Mouse (Mus musculus) heart, embryonic 14.5 days (tissue): Measurements from ENCODE around the gene Sh3glb1. TPM values are rescaled to one million over a fixed set of nuclear protein-coding genes. Genes with fewer than 3 reads are reported as not detected.

Source experiments
- ATAC-seq: fragments of 200-750 bp; cut with Nextera tagmentation; 2 replicates; pipeline ENCODE4 v1.8.0; 2017; ENCODE audit warnings: low read depth, moderate TSS enrichment; ENCODE audit not compliant: insufficient number of reproducible peaks, insufficient read depth, low FRiP score
- H3K27ac ChIP-seq, 2 experiments: fragments of 200-500 bp in 1 of 2; fragments of 300-500 bp in 1 of 2; sonication (generic) in 1 of 2; replicated peaks in 1 of 2; 2 replicates each; pipeline ENCODE4 v1.5.1; 2012 to 2014; ENCODE audit warnings: low read depth in 2 of 2, low read length in 2 of 2, control low read depth in 1 of 2, mild to moderate bottlenecking in 1 of 2, mixed read lengths in 1 of 2; ENCODE audit not compliant: control insufficient read depth in 1 of 2, insufficient read depth in 1 of 2
- H3K27me3 ChIP-seq: fragments of 300-500 bp; sonication (generic); 2 replicates; pipeline ENCODE4 v1.6.1; 2014; ENCODE audit warnings: mild to moderate bottlenecking, low read length, control low read depth; ENCODE audit not compliant: control insufficient read depth, insufficient read depth
- H3K36me3 ChIP-seq: fragments of 300-500 bp; sonication (generic); 2 replicates; pipeline ENCODE4 v1.6.1; 2014; ENCODE audit warnings: mild to moderate bottlenecking, control low read depth, low read length, mixed read lengths; ENCODE audit not compliant: control insufficient read depth, insufficient read depth
- H3K4me1 ChIP-seq, 2 experiments: fragments of 200-500 bp in 1 of 2; fragments of 300-500 bp in 1 of 2; sonication (generic) in 1 of 2; 2 replicates each; pipeline ENCODE4 v1.6.1; 2012 to 2014; ENCODE audit warnings: low read length in 2 of 2, control low read depth in 1 of 2, mixed read lengths in 1 of 2; ENCODE audit not compliant: control insufficient read depth in 2 of 2, insufficient read depth in 2 of 2
- H3K4me2 ChIP-seq: fragments of 300-500 bp; sonication (generic); 2 replicates; pipeline ENCODE4 v1.6.1; 2014; ENCODE audit warnings: mild to moderate bottlenecking, low read length
- H3K4me3 ChIP-seq, 2 experiments: fragments of 200-500 bp in 1 of 2; fragments of 300-500 bp in 1 of 2; sonication (generic) in 1 of 2; 2 replicates each; pipeline ENCODE4 v1.5.1; 2012 to 2014; ENCODE audit warnings: low read length in 2 of 2, mild to moderate bottlenecking in 2 of 2, control low read depth in 1 of 2, low read depth in 1 of 2, moderate library complexity in 1 of 2; ENCODE audit not compliant: control insufficient read depth in 1 of 2, insufficient read depth in 1 of 2
- H3K9ac ChIP-seq: fragments of 300-500 bp; sonication (generic); 2 replicates; pipeline ENCODE4 v1.6.1; 2014; ENCODE audit warnings: mild to moderate bottlenecking, low read length
- H3K9me3 ChIP-seq: fragments of 300-500 bp; sonication (generic); 2 replicates; pipeline ENCODE4 v1.6.1; 2016; ENCODE audit warnings: low read length, control low read depth; ENCODE audit not compliant: control insufficient read depth
- WGBS: fragments of 180-500 bp; shearing (Covaris S2); extraction: QIAGEN DNeasy Blood & Tissue Kit; methylation state at CpG from one replicate; pipeline ENCODE4 v1.1.7; 2014; 5-methylcytosine and 5-hydroxymethylcytosine counted together
- polyA plus RNA-seq: library from polyadenylated mRNA; unstranded; fragments of >200 nt; fragmentation: Nextera tagmentation; extraction: Ambion mirVana; gene quantifications from 2 replicates; pipeline ENCODE4 v1.2.1, GENCODE M21; 2014

Sh3glb1 gene
- polyA plus RNA-seq, 1 experiment from 2014 or later, result 154 TPM

GRCm38 (mm10) chr3:144638110-144638509, 82.0 kb downstream of the Sh3glb1 start:
- Histone ChIP-seq H3K9me3 (peaks cover 12% of the 10 kb centered on the region; the same call in 1 of the 2 replicates), H3K27ac (no peak overlapping the region), H3K9ac (no peak overlapping the region), H3K4me3 (no peak overlapping the region), H3K27me3 (no peaks in the 10 kb centered on the region), H3K4me2 (no peak overlapping the region), H3K36me3 (no peaks in the 10 kb centered on the region), H3K4me1 (peaks cover 3 to 4% of the 10 kb centered on the region in 2 experiments; a peak in 3 of 4 replicates)
- whole genome bisulfite sequencing, result 85% methylated on average over 4 of the region's 4 CpGs
- ATAC-seq, result no peak

- ATAC-seq, result no peak
- Histone ChIP-seq H3K4me3 (no peak overlapping the region), H3K36me3 (no peaks in the 10 kb centered on the region), H3K27ac (no peak overlapping the region), H3K9ac (no peak overlapping the region), H3K9me3 (peaks cover 6% of the 10 kb centered on the region; the same call in 1 of the 2 replicates), H3K4me2 (no peak overlapping the region), H3K4me1 (no peaks in the 10 kb centered on the region), H3K27me3 (no peaks in the 10 kb centered on the region)
- 83% methylated on average over 5 of the region's 5 CpGs for WGBS
Measured at GRCm38 (mm10) chr3:144635236-144635635, 84.9 kb downstream of the Sh3glb1 start.

Other genes starting within 250 kb of the Sh3glb1 start
- 7.0 and 8.6 TPM in 2 replicates for gene Hs2st1, start 150.2 kb downstream of the Sh3glb1 start, polyA plus RNA-seq
- 340 and 384 TPM in 2 replicates for gene Selenof, start 150.0 kb downstream of the Sh3glb1 start, polyA plus RNA-seq
- 27.7 and 29.3 TPM in 2 replicates for gene Clca3a1, start 40.6 kb upstream of the Sh3glb1 start, polyA plus RNA-seq
- gene Clca3a2, start 99.2 kb upstream of the Sh3glb1 start, polyA plus RNA-seq, result 3.0 and 6.0 TPM in 2 replicates
- gene Clca3b, start 129.0 kb upstream of the Sh3glb1 start, polyA plus RNA-seq, result not detected in 2 replicates
- gene Clca4b, start 212.2 kb upstream of the Sh3glb1 start, polyA plus RNA-seq, result not detected in 2 replicates